Mouse (Mus musculus): Measurements from ENCODE around the gene Ldhb.

DNA sequence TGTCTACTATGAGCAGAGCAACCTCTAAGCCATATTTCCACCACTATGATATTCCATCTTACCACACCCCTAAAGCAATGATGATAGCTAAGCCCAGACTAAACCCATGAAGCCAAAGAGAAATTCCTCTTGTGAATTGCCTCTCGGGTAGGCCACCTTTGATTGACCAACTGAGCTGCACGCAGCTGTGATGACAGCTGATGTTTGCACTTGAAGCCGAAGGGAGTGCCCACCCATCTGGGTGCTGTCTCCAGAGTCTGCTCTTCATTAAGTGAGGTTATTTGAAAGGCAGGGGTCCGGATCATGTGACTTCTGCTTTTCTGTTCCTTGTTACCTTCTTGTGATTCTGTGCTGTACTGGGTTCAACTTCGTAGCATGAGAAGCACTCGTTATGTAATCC, 45.6 kb downstream of the Ldhb start:
- TF ChIP-seq POLR2A (IDR thresholded peaks at IDR 0.05; ENCODE audit: low read depth, low read length) = no peak
- no peak for TF ChIP-seq CTCF (conservative IDR thresholded peaks at IDR 0.05 in 1 of 2, IDR thresholded peaks at IDR 0.05 in 1 of 2; ENCODE audit: low read depth in 2 of 2, low read length in 2 of 2)
- no peak for TF ChIP-seq USF1 (IDR thresholded peaks at IDR 0.05; ENCODE audit: low read depth, low read length)
- no peak for TF ChIP-seq EP300 (IDR thresholded peaks at IDR 0.05; ENCODE audit: low read length)
- TF ChIP-seq NRF1 (IDR thresholded peaks at IDR 0.05; ENCODE audit: low read depth, low read length) = no peak
- TF ChIP-seq ZMIZ1 (IDR thresholded peaks at IDR 0.05; ENCODE audit: low read depth, low read length) = no peak
- TF ChIP-seq MXI1 (IDR thresholded peaks at IDR 0.05; ENCODE audit: low read depth, low read length) = no peak
